Mouse (Mus musculus) ES-Bruce4 (cell line): ENCODE data around the gene Csrnp3. TPM values are rescaled to one million over a fixed set of nuclear protein-coding genes. Genes with fewer than 3 reads are reported as not detected.

Experiments
- H3K27ac ChIP-seq: 2 replicates; pipeline ENCODE4 v1.5.1; 2012; ENCODE audit warnings: low read length, inconsistent platforms; ENCODE audit not compliant: insufficient read depth
- H3K27me3 ChIP-seq: 2 replicates; pipeline ENCODE4 v1.6.1; 2012; ENCODE audit warnings: mild to moderate bottlenecking, low read length, inconsistent platforms; ENCODE audit not compliant: control insufficient read depth, poor library complexity, insufficient read depth, severe bottlenecking
- H3K36me3 ChIP-seq: 2 replicates; pipeline ENCODE4 v1.6.1; 2012; ENCODE audit warnings: inconsistent platforms, mild to moderate bottlenecking, low read length, moderate library complexity; ENCODE audit not compliant: control insufficient read depth, poor library complexity, insufficient read depth, severe bottlenecking
- H3K4me1 ChIP-seq: one replicate; pipeline ENCODE4 v1.8.1; 2011; ENCODE audit warnings: low read length; ENCODE audit not compliant: control insufficient read depth, insufficient read depth
- H3K4me3 ChIP-seq: 2 replicates; pipeline ENCODE4 v1.5.1; 2011; ENCODE audit warnings: low read depth, mild to moderate bottlenecking, low read length
- H3K9ac ChIP-seq: 2 replicates; pipeline ENCODE4 v1.6.1; 2012; ENCODE audit warnings: low read depth, mild to moderate bottlenecking, inconsistent platforms; ENCODE audit not compliant: poor library complexity, severe bottlenecking
- H3K9me3 ChIP-seq: replicated peaks from 2 replicates; pipeline ENCODE4 v1.6.1; 2012; ENCODE audit warnings: mild to moderate bottlenecking, low read length, inconsistent platforms; ENCODE audit not compliant: control insufficient read depth, poor library complexity, insufficient read depth, severe bottlenecking
- CTCF ChIP-seq: IDR thresholded peaks from one replicate; pipeline ENCODE4 v1.8.1; 2011; ENCODE audit warnings: low read depth, low read length
- EP300 ChIP-seq: IDR thresholded peaks from 2 replicates; pipeline ENCODE4 v1.6.1; 2011; ENCODE audit warnings: low read depth, low read length; ENCODE audit not compliant: insufficient read depth
- POLR2A ChIP-seq: IDR thresholded peaks from one replicate; pipeline ENCODE4 v1.8.1; 2011; ENCODE audit warnings: low read length; ENCODE audit not compliant: insufficient read depth
- polyA plus RNA-seq: library from polyadenylated mRNA; stranded (reverse); fragments of >200 nt; gene quantifications from 2 replicates; pipeline ENCODE4 v1.2.4, GENCODE M21; 2011; ENCODE audit warnings: low read depth; ENCODE audit not compliant: missing spikeins, insufficient read depth, insufficient read length

The Csrnp3 gene
- polyA plus RNA-seq, 1 experiment: 5.1 TPM

GRCm38 (mm10) chr2:65915994-65916393 lies 70.4 kb downstream of the Csrnp3 start:
- Histone ChIP-seq H3K4me1 (peaks cover 2% of the 10 kb centered on the region), H3K9me3 (no peaks in the 10 kb centered on the region), H3K9ac (no peak overlapping the region), H3K36me3 (no peaks in the 10 kb centered on the region), H3K27me3 (no peaks in the 10 kb centered on the region), H3K4me3 (no peak overlapping the region), H3K27ac (no peak overlapping the region)
- no peak for TF ChIP-seq CTCF

- Histone ChIP-seq H3K9ac (no peak overlapping the region), H3K36me3 (no peaks in the 10 kb centered on the region), H3K4me1 (no peaks in the 10 kb centered on the region), H3K27me3 (no peaks in the 10 kb centered on the region), H3K9me3 (no peaks in the 10 kb centered on the region), H3K27ac (no peak overlapping the region), H3K4me3 (no peak overlapping the region)
- no peak for TF ChIP-seq POLR2A
- no peak for TF ChIP-seq CTCF
- no peak for TF ChIP-seq EP300
Measured at GRCm38 (mm10) chr2:65920651-65921412, 75.3 kb downstream of the Csrnp3 start.

GRCm38 (mm10) chr2:65925363-65925941 lies 79.9 kb downstream of the Csrnp3 start:
- Histone ChIP-seq H3K27me3 (no peaks in the 10 kb centered on the region), H3K27ac (no peak overlapping the region), H3K9me3 (no peaks in the 10 kb centered on the region), H3K4me1 (no peaks in the 10 kb centered on the region), H3K4me3 (no peak overlapping the region), H3K9ac (no peak overlapping the region), H3K36me3 (no peaks in the 10 kb centered on the region)
- TF ChIP-seq POLR2A (no peak), CTCF (no peak), EP300 (no peak)

GRCm38 (mm10) chr2:65926935-65927708 lies 81.6 kb downstream of the Csrnp3 start:
- Histone ChIP-seq H3K9ac (no peak overlapping the region), H3K4me3 (no peak overlapping the region), H3K9me3 (no peaks in the 10 kb centered on the region), H3K4me1 (no peaks in the 10 kb centered on the region), H3K27ac (no peak overlapping the region), H3K27me3 (no peaks in the 10 kb centered on the region), H3K36me3 (no peaks in the 10 kb centered on the region)
- no peak for TF ChIP-seq CTCF
- TF ChIP-seq EP300: no peak
- no peak for TF ChIP-seq POLR2A

- no peak for TF ChIP-seq POLR2A
- TF ChIP-seq CTCF: no peak
- no peak for TF ChIP-seq EP300
- H3K36me3 ChIP-seq: no peaks in the 10 kb centered on the region
- no peak overlapping the region for H3K4me3 ChIP-seq
- H3K27ac ChIP-seq: no peak overlapping the region
- H3K27me3 ChIP-seq: no peaks in the 10 kb centered on the region
- no peak overlapping the region for H3K9ac ChIP-seq
- H3K9me3 ChIP-seq: no peaks in the 10 kb centered on the region
- no peaks in the 10 kb centered on the region for H3K4me1 ChIP-seq
Measured at GRCm38 (mm10) chr2:65929286-65929685, 83.7 kb downstream of the Csrnp3 start.

- Histone ChIP-seq H3K27me3 (no peaks in the 10 kb centered on the region), H3K27ac (no peak overlapping the region), H3K9ac (no peak overlapping the region), H3K36me3 (no peaks in the 10 kb centered on the region), H3K4me1 (no peaks in the 10 kb centered on the region), H3K9me3 (no peaks in the 10 kb centered on the region), H3K4me3 (no peak overlapping the region)
- no peak for TF ChIP-seq POLR2A
- no peak for TF ChIP-seq CTCF
- no peak for TF ChIP-seq EP300
Measured at GRCm38 (mm10) chr2:65929927-65930326, 84.4 kb downstream of the Csrnp3 start.
